Mouse (Mus musculus) midbrain, embryonic 11.5 days (tissue): ENCODE measurements around the gene Cfap20. TPM values are rescaled to one million over a fixed set of nuclear protein-coding genes. Genes with fewer than 3 reads are reported as not detected.

ENCODE experiments used
- ATAC-seq: fragments of 200-750 bp; cut with Nextera tagmentation; 2 replicates; pipeline ENCODE4 v1.8.0; 2017; ENCODE audit warnings: moderate TSS enrichment, moderate library complexity; ENCODE audit not compliant: low FRiP score
- DNase-seq: peaks from one replicate; pipeline ENCODE4 v3.0.0; 2015; ENCODE audit warnings: low spot score; ENCODE audit errors: missing footprints
- H3K27ac ChIP-seq: fragments of 300-500 bp; sonication (generic); 2 replicates; pipeline ENCODE4 v1.5.1; 2014; ENCODE audit warnings: low read depth, low read length
- H3K27me3 ChIP-seq: fragments of 300-500 bp; sonication (generic); 2 replicates; pipeline ENCODE4 v1.6.1; 2014; ENCODE audit warnings: mild to moderate bottlenecking, low read length, moderate library complexity, mixed read lengths; ENCODE audit not compliant: control insufficient read depth, insufficient read depth
- H3K36me3 ChIP-seq: fragments of 300-500 bp; sonication (generic); 2 replicates; pipeline ENCODE4 v1.6.1; 2014; ENCODE audit warnings: mild to moderate bottlenecking, low read length, moderate library complexity, mixed read lengths; ENCODE audit not compliant: control insufficient read depth, insufficient read depth
- H3K4me1 ChIP-seq: fragments of 300-500 bp; sonication (generic); 2 replicates; pipeline ENCODE4 v1.6.1; 2014; ENCODE audit warnings: low read length; ENCODE audit not compliant: control insufficient read depth, insufficient read depth
- H3K4me2 ChIP-seq: fragments of 300-500 bp; sonication (generic); 2 replicates; pipeline ENCODE4 v1.6.1; 2014; ENCODE audit warnings: mild to moderate bottlenecking, moderate library complexity
- H3K4me3 ChIP-seq: fragments of 300-500 bp; sonication (generic); 2 replicates; pipeline ENCODE4 v1.5.1; 2014; ENCODE audit warnings: low read depth, low read length
- H3K9ac ChIP-seq: fragments of 300-500 bp; sonication (generic); 2 replicates; pipeline ENCODE4 v1.6.1; 2014; ENCODE audit warnings: low read length
- H3K9me3 ChIP-seq: fragments of 300-500 bp; sonication (generic); 2 replicates; pipeline ENCODE4 v1.6.1; 2016; ENCODE audit warnings: low read length; ENCODE audit not compliant: control insufficient read depth
- WGBS: fragments of 180-500 bp; shearing (Covaris S2); extraction: QIAGEN DNeasy Blood & Tissue Kit; methylation state at CpG from one replicate; pipeline ENCODE4 v1.1.7; 2014; 5-methylcytosine and 5-hydroxymethylcytosine counted together
- polyA plus RNA-seq: library from polyadenylated mRNA; unstranded; fragments of >200 nt; fragmentation: Nextera tagmentation; extraction: Ambion mirVana; gene quantifications from 2 replicates; pipeline ENCODE4 v1.2.1, GENCODE M21; 2014

Cfap20 gene
- polyA plus RNA-seq, 1 experiment from 2014 or later = 142 TPM

DNA sequence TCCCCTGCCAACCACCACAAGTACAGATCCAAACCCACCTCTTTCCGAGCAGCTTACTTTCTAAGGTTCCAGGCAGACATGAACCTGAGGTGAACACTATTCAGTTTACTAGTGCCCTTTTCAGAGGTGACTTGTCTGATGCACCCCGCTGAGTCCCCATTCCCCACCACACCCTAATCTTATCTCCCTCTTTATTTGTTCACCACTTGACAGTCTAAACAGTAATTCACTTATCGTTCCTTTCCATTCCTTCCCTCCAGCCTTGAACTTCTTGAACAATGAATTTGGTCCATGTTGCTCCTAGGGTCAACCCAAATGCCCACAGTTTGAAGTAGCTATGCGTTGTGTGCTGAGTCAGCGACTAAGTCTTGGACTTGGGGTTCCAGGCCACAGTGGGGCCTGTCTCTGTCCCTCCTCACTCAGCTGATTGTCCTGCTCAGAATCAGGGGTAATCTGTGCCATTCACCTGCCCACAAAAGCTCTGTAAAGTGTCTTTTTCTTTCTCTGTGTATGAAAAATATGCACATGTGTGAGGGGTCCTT lies 5.6 kb upstream of the Cfap20 start:
- Histone ChIP-seq H3K9ac (no peak overlapping the region), H3K4me3 (no peak overlapping the region), H3K4me2 (no peak overlapping the region), H3K27me3 (no peaks in the 10 kb centered on the region), H3K36me3 (no peaks in the 10 kb centered on the region), H3K27ac (no peak overlapping the region), H3K4me1 (no peaks in the 10 kb centered on the region), H3K9me3 (no peaks in the 10 kb centered on the region)
- ATAC-seq (no peak), DNase-seq (no peak)
- WGBS = 84% methylated on average over 5 of the region's 5 CpGs

DNA sequence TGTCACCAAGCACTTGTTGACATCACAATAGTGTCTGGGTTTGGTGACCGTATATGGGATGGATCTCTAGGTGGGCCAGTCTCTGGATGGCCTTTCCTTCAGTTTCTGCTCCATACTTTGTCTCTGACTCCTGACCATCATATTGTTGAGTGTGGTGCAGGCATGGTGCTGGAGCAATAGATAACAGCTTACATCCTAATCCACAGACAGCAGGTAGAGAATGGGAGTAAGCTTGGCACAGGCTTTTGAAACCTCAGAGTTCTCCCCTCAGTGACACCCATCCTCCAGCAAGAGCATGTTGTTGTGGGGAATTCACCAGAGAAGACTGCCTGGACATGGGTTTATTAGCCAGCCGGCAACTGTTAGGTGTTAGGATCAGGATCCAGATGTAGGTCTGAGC lies 4.8 kb upstream of the Cfap20 start:
- Histone ChIP-seq H3K36me3 (no peaks in the 10 kb centered on the region), H3K27me3 (no peaks in the 10 kb centered on the region), H3K4me3 (no peak overlapping the region), H3K9ac (no peak overlapping the region), H3K4me1 (no peaks in the 10 kb centered on the region), H3K9me3 (no peaks in the 10 kb centered on the region), H3K4me2 (no peak overlapping the region), H3K27ac (no peak overlapping the region)
- WGBS = 90% methylated on average over 2 of the region's 2 CpGs
- ATAC-seq = no peak
- no peak for DNase-seq

DNA sequence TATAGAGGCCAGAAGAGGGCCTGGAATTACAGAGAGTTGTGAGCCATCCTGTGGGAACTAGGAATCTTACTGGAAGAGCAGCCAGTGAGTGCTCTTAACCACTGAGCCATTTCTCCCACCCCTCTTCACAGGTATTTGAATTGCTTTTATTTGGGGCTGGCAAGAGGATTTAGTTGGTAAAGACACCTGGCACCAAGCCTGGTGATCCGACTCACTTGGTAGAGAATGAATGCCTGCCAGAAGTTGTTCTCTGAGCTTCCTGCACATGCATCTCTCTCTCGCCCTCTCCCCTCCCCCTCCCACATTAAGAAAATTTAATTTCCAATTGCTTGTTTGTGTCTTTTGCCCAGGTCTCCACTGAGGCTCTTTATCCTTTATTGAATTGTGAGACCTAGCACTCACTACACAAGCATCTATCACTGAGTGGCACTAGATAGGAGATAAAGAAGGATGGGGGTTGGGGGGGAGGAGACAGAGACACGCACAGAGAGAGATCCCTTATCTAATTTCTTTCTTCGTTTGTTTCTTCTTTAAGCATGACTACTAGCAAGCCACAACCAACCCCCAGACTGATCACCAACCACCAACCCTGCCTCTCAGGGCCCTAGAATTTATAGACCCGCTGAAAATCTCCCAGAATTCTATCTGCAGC lies 2.8 kb upstream of the Cfap20 start:
- no peak overlapping the region for H3K27ac ChIP-seq
- ATAC-seq (no peak), DNase-seq (no peak)
- H3K36me3 ChIP-seq = no peaks in the 10 kb centered on the region
- H3K9ac ChIP-seq = no peak overlapping the region
- H3K27me3 ChIP-seq = no peaks in the 10 kb centered on the region
- 60% methylated on average over 5 of the region's 5 CpGs for WGBS
- no peak overlapping the region for H3K4me2 ChIP-seq
- peaks cover 15% of the 10 kb centered on the region for H3K4me1 ChIP-seq
- no peak overlapping the region for H3K4me3 ChIP-seq
- no peaks in the 10 kb centered on the region for H3K9me3 ChIP-seq

DNA sequence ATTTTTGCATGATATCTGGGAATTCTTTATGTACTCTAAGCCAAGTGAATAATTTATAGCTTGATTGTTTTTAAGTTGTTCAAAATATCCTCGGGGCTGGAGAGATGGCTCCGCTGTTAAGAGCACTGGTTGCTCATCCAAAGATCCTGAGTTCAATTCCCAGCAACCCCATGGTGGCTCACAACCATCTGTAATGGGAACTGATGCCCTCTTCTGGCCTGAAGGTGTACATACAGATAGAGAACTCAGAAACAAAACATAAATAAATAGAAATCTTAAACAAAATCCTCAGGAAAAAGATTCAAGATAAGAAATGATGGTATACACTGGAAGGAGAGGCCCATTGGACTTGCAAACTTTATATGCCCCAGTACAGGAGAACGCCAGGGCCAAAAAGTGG lies 1.3 kb upstream of the Cfap20 start:
- 85% methylated on average over 3 of the region's 3 CpGs for WGBS
- no peak for DNase-seq
- peaks cover 20% of the 10 kb centered on the region for H3K4me1 ChIP-seq
- H3K36me3 ChIP-seq = no peaks in the 10 kb centered on the region
- no peaks in the 10 kb centered on the region for H3K27me3 ChIP-seq
- H3K9me3 ChIP-seq = no peaks in the 10 kb centered on the region
- H3K4me3 ChIP-seq = no peak overlapping the region
- H3K27ac ChIP-seq = no peak overlapping the region
- no peak overlapping the region for H3K9ac ChIP-seq
- H3K4me2 ChIP-seq = no peak overlapping the region
- ATAC-seq = no peak

DNA sequence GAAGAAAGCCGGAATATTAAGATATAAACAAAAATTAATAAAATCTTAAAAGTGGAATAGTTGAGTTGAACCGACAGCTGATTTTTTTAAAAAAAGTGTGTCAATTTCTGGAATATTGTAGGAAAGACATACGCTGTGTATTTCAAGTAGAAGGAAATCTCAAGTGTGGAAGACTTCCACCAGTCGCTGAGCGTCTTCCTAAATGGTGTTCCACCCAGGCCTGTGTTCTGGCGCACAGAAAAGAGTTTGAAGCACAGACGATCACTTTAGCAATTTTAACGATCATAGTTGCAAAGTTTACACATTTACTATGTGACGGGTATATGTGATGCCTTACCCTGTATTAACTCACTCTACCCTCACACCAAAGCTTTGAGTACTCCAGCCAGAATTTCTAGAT lies 802 bp upstream of the Cfap20 start:
- Histone ChIP-seq H3K4me1 (peaks cover 24% of the 10 kb centered on the region), H3K4me3 (no peak overlapping the region), H3K27me3 (no peaks in the 10 kb centered on the region), H3K27ac (no peak overlapping the region), H3K9me3 (no peaks in the 10 kb centered on the region), H3K4me2 (peak overlapping the region; percentile 94; the same call in 1 of the 2 replicates), H3K36me3 (no peaks in the 10 kb centered on the region), H3K9ac (no peak overlapping the region)
- no peak for DNase-seq
- no peak for ATAC-seq
- WGBS = 94% methylated on average over 9 of the region's 9 CpGs

DNA sequence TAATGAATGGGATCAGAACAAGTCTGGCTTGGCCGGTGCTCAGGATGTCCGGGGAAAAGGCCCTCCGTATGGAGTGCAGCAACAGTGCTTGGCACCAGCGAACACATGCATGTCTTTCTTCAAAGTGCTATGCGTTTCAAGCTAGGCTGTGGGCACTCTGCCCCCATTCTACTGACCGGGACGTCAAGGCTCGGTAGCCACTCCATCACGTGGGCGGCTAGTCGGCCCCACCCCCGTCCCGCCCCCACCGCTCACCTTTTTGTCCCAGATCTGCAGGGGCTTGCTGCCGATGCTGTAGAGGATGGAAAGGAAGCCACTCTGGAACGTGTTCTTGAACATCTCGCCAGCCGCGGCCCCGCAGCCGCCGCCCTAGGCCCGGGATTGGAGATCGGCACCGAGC lies 436 bp downstream of the Cfap20 start:
- Histone ChIP-seq H3K9me3 (no peaks in the 10 kb centered on the region), H3K4me1 (peaks cover 37% of the 10 kb centered on the region), H3K4me2 (peak overlapping the region; percentile 94), H3K27me3 (no peaks in the 10 kb centered on the region), H3K4me3 (peak overlapping the region; percentile 94), H3K27ac (peak overlapping the region; percentile 67), H3K9ac (peak overlapping the region; percentile 95), H3K36me3 (no peaks in the 10 kb centered on the region)
- DNase-seq (peak; percentile 93), ATAC-seq (no peak; the same call in 1 of the 2 replicates)
- WGBS = under 1% methylated on average over 25 of the region's 25 CpGs

DNA sequence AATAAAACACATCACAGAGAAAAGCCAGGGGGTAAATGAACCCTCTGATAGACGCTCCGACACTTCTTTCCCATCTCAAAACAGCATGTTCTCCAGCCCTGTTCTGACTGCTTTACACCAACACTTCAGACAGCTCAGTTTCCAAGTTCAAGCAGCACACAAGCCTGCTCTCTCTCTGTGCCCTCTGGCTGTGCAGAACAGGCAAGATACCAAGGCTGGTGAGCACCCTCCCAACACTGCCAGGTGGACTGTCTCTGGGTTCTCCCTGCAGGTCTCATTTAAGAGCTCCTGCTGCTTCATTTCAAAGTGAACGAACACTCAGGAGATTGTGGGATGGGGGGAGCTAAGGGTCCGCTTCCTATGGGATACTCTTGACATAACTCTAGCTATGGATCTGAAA lies 1.5 kb downstream of the Cfap20 start:
- no peak for ATAC-seq
- WGBS = 75% methylated on average over 4 of the region's 4 CpGs
- H3K4me3 ChIP-seq = peak overlapping the region; percentile 94
- no peaks in the 10 kb centered on the region for H3K36me3 ChIP-seq
- H3K27ac ChIP-seq = no peak overlapping the region
- peak overlapping the region; percentile 94 for H3K4me2 ChIP-seq
- DNase-seq = no peak
- H3K9me3 ChIP-seq = no peaks in the 10 kb centered on the region
- peaks cover 42% of the 10 kb centered on the region for H3K4me1 ChIP-seq
- no peaks in the 10 kb centered on the region for H3K27me3 ChIP-seq
- H3K9ac ChIP-seq = peak overlapping the region; percentile 95

DNA sequence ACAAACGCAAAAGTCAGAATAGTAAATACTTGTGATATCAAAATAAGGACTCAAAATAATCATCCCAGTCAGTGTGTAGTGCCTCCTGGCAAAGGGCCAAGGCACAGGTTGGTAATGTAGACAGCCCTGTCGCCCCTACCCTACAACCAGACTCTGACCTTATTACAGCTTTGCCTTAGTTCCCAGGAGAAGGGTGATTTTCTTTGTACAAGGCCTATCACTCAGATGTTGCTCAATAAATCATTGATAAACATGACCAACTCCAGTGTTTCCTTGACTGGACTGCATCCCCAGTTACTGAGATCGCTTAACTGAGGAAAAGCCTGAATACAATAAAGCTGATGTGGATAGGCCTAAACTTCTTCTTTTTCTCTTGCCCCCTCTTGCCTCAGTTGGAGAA lies 2.2 kb downstream of the Cfap20 start:
- Histone ChIP-seq H3K4me3 (no peak overlapping the region), H3K36me3 (no peaks in the 10 kb centered on the region), H3K4me2 (peak overlapping the region; percentile 94), H3K27ac (no peak overlapping the region), H3K27me3 (no peaks in the 10 kb centered on the region), H3K9ac (no peak overlapping the region), H3K4me1 (peaks cover 48% of the 10 kb centered on the region), H3K9me3 (no peaks in the 10 kb centered on the region)
- ATAC-seq (no peak), DNase-seq (no peak)
- 93% methylated on average over 3 of the region's 3 CpGs for WGBS

DNA sequence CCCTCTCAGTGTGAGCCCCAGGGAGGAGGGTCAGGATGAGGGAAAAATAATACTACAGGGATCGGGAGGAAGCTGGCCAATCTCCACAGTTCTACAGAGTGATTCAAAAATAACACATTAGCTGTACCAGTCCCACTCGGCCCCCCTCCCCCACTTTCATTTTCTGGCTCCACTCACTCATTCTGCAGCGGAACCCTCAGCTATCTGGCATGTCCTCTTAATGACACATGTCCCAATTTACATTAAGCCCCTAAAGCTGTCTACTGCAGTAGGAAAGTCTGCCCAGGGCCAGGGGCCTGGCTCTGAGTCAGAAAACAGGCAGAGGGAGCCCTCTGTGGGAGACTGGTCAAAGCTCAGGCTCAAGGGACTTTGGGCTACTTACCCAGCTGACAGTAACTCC lies 4.7 kb downstream of the Cfap20 start:
- ATAC-seq = peak; percentile 30
- no peaks in the 10 kb centered on the region for H3K36me3 ChIP-seq
- DNase-seq = no peak
- H3K9me3 ChIP-seq = no peaks in the 10 kb centered on the region
- 5% methylated on average over 3 of the region's 3 CpGs for WGBS
- H3K4me1 ChIP-seq = peaks cover 56% of the 10 kb centered on the region
- no peak overlapping the region for H3K4me3 ChIP-seq
- H3K27me3 ChIP-seq = no peaks in the 10 kb centered on the region
- peak overlapping the region; percentile 15 for H3K27ac ChIP-seq
- peak overlapping the region; percentile 18; the same call in 1 of the 2 replicates for H3K9ac ChIP-seq
- peak overlapping the region; percentile 31; the same call in 1 of the 2 replicates for H3K4me2 ChIP-seq
